Mouse (Mus musculus): Measurements from ENCODE around the gene Gm3642.
"Not testable (repeated sequence)": the region's sequence is repeated elsewhere in the genome, so short reads cannot be mapped to it uniquely, and the experiment has no call there.

The Gm3642 gene

DNA sequence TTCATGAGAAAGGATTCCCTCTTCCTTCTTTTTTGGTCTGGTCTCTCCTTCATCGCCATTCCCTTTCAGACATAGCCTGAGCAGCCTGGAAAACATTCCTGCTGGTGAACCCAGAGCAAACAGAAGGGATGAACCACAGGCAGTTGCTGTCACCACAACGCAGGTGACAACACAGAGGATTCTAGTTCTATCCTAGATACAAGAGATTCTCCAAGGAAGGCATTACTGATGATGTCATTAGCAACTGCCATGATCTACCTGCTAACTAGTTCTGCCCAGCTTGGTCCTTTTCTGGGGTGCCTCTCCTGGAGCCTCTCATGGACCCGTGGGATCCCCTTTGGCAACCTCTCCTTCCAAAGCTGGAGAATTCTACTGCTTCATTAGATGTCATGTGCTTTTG lies at the start of gene Gm3642:
Gene Gm3642 (minus strand): TSS at position 101 of the 400 bp plus-strand sequence.
- DNase-seq (ENCODE audit: low read depth): not testable (repeated sequence)

DNA sequence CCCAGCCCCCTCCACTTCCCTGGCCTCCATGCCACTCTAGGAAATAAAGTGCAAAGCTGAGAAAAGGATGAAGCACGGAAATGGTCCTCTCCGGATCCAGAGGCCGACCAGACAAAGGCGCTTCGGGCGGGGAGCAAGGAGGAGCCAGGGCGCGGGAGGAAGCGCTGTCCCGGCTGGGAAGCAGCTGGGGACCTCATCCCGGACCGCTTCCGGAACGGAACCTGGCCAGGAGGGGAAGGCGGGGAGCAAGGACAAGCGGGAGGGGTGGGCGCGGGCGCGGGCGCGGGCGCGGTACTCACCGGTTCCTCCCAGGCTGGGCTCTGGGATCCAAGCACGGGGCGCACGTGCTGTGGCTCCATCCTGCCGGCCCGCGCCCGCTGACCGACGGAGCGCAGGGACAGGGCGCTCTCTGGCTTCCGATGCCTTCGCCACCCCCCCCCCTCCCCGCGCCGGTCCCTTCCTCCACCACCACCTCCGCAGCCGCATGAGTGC lies 49.5 kb upstream of the Gm3642 start, which contains the start of gene Gm3667:
Gene Gm3667 (minus strand): TSS at position 442 of the 492 bp plus-strand sequence.
- DNase-seq (ENCODE audit: low read depth): not testable (repeated sequence)

DNA sequence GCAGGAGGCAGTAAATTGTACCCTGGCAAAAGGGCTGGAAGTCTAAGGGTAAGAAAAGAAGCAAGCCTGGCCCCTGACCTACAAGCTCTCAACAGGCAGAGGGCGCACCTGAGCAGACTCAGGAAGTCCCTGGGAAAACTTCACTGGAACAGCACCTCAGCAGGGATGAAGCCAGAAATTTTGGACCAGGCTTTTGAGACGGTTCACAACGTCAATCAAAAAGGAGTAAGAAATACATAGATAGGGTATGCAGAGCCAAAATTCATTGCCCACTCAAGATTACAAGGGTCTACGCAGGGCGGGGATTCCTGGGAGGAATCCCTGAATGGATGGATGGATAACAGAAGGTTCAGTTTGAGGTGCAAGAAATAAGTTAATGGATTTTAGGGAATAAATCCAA lies 48.7 kb upstream of the Gm3642 start:
- DNase-seq (ENCODE audit: low read depth): not testable (repeated sequence)

GRCm38 (mm10) chr14:6823297-6823696 lies 16.8 kb downstream of the Gm3642 start:
- not testable (repeated sequence) for DNase-seq (ENCODE audit: low read depth)
